Mouse (Mus musculus) adrenal gland, postnatal 0 days (tissue): Measurements from ENCODE around the gene Hps4. TPM values are rescaled to one million over a fixed set of nuclear protein-coding genes. Genes with fewer than 3 reads are reported as not detected.

Experiments
- polyA plus RNA-seq: library from polyadenylated mRNA; unstranded; fragments of >200 nt; fragmentation: Nextera tagmentation; extraction: Ambion mirVana; gene quantifications from 2 replicates; pipeline ENCODE4 v1.2.1, GENCODE M21; 2015

The Hps4 gene
- 16.8 and 29.3 TPM in 2 replicates for polyA plus RNA-seq

DNA sequence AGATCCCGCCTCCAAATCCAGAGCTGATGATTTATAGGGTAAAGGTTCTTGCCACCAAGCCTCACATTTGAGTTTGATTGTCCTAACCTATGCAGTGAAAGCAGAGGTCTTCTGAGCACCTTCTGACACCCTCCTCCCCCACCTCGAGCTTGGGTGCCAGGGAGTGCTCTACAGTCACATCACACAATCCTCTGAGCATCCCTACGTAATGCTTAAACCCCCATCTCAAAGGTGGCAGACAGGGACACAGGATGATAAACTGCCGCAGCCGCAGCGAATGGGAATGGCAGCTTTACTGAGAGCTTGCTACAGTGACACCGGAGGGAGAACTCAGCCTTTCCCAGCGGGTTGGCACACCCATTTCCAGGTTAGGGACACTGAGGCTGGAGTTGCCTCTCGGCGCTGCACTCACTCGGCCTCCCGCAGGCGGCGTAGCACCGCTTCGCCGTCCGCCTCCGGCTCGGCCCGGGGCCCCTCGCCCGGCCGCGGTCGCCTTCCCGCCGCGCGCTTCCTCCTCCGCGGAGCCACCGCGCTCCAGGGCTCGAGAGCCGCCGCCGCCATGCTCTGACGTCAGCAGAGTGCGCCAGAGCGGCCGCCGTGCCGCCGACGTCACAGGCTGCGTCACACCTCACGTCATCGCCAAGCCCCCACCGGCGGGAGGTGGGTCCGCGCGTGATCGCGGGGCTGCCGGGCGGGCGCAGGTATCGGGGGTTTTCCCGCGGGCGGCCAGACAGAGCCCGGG lies at the start of gene Hps4, which contains the start of gene Srrd:
Gene Hps4, plus strand, starts transcription at position 621 of the 742 bp plus-strand sequence.
Gene Srrd, minus strand, starts transcription at position 578 of the 742 bp plus-strand sequence.

DNA sequence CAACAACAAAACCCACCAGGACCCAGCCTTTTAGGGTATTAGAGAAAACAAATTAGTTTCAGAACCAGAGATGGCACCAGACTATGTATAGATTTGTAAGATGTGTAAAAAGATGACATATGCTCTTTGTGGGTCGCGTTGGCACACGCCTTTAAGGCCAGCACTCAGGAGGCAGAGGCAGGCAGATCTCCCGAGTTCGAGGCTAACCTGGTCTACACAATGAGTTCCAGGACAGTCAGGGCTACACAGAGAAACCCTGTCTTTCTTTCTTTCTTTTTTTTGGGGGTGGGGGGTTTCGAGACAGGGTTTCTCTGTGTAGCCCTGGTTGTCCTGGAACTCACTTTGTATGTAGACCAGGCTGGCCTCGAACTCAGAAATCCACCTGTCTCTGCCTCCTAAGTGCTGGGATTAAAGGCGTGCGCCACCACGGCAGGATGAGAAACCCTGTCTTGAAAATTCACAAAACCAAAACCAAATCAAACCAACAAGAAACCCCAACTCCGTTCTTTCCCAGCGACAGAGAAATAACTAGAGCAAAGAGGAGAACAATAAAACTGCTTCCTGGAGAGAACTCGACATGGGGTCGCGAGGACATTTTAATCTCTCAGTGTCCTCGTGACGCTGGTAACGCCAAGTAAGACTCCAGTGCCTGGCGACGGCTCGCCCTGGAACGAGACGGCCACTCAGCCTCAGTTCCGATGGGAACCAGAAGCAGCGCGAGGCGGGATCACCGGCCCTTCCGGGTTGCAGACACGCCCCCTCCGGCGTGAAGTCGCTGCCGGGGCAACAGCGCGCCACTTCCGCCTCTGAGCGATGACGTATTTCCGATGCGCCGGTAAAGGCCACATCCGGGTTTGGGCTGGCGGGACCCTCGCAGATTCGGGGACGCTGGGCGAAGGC lies 17.1 kb upstream of the Hps4 start, which contains the start of gene Tfip11:
Gene Tfip11, plus strand, starts transcription at position 813 of the 900 bp plus-strand sequence.

DNA sequence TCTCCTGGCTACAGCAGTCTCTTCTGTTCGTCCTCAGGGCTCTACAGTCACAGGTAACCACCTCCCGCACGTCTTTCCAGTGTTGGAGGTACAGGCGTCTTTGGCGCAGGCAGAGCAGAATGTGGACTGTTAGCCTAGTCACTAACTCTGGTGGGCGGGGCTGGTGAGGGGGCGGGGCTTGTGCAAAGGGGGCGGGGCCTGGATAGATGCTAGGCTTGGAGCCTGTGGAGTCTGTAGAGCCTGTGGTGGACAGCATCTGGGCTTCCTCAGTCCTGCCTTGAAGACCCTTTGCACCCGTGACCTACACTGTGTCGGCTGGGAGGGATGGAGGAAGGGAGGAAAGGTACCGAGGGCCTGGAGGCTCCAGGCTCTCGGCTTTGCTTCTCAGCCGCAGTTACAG lies 13.0 kb downstream of the Hps4 start, which contains the start of gene Gm6583:
Gene Gm6583, minus strand, starts transcription at position 124 of the 400 bp plus-strand sequence.

DNA sequence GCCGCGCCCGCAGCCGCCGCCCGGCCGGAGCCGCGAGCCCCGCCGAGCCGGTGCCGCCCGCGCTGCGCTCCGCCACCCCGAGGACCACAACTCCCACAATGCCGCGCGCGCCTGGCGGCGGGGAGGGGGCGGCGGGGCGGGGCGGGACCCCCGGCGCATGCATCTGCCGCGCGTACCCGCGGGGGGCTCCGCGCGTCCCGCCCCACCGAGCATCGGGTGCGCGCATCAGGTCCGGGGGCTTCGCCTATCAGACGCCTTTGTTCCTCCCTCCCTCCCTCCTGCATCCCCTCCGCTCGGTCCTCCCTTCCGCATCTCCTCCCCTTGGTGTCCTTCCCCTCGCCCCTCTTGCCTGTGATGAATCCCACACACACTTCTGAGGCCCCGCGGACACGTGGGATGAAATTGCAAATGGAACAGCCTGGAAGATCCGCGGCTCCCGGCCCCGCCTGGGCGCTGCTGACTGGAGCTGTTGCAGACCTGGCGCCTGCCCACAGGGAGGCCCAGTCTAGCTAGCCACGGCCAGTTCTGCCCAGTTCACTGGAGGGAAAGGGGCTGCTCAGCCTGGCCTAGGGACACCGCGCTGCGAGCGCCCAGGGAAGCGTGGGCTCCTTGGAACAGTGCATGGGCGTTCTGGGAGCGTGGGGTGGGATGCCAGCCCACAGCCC lies 52.0 kb downstream of the Hps4 start, which contains the start of gene Asphd2:
Gene Asphd2, minus strand, starts transcription at position 88 of the 665 bp plus-strand sequence.

Other genes starting within 250 kb of the Hps4 start
- 51.8 and 71.2 TPM in 2 replicates for gene Cryba4, start 90.6 kb upstream of the Hps4 start, polyA plus RNA-seq
- gene Crybb1, start 87.3 kb upstream of the Hps4 start, polyA plus RNA-seq: 6.2 and 11.4 TPM in 2 replicates
- 92.9 and 193 TPM in 2 replicates for gene Tpst2, start 66.4 kb upstream of the Hps4 start, polyA plus RNA-seq
- gene Tfip11, start 16.7 kb upstream of the Hps4 start, polyA plus RNA-seq: 16.1 and 20.2 TPM in 2 replicates
- 28.9 and 31.0 TPM in 2 replicates for gene Srrd, start within 50 bp of the Hps4 start, polyA plus RNA-seq
- gene Gm6583, start 12.9 kb downstream of the Hps4 start, polyA plus RNA-seq: 0.14 and 0.17 TPM in 2 replicates
- gene Asphd2, start 51.8 kb downstream of the Hps4 start, polyA plus RNA-seq: 16.6 and 23.1 TPM in 2 replicates
- gene Gm6588, start 106.3 kb downstream of the Hps4 start, polyA plus RNA-seq: not detected in 2 replicates
- 1.7 and 2.8 TPM in 2 replicates for gene Sez6l, start 234.1 kb downstream of the Hps4 start, polyA plus RNA-seq